Mouse (Mus musculus): ENCODE data around the gene Cdk4. TPM values are rescaled to one million over a fixed set of nuclear protein-coding genes. Genes with fewer than 3 reads are reported as not detected.

The Cdk4 gene
- polyA plus RNA-seq, 1 experiment: 276 TPM

- Histone ChIP-seq H3K4me2 (ENCODE audit: low read depth) (no peak overlapping the region), H3K4me3 (no peak overlapping the region)
Measured at GRCm38 (mm10) chr10:127115068-127115467, 51.7 kb downstream of the Cdk4 start.

More at GRCm38 (mm10) chr10:127115068-127115467, 51.7 kb downstream of the Cdk4 start:
- TF ChIP-seq MAX (IDR thresholded peaks at IDR 0.05; ENCODE audit: low read depth): no peak
- no peak for TF ChIP-seq MYOD1 (IDR thresholded peaks at IDR 0.05; ENCODE audit: control insufficient read depth in 1 of 3, insufficient read length in 2 of 3, low read depth in 2 of 3)
- TF ChIP-seq SRF (IDR thresholded peaks at IDR 0.05; ENCODE audit: control insufficient read depth, insufficient read length, low read depth): no peak
- TF ChIP-seq POLR2AphosphoS2 (IDR thresholded peaks at IDR 0.05; ENCODE audit: insufficient read length, low read depth): no peak
- no peak for TF ChIP-seq E2F4 (IDR thresholded peaks at IDR 0.05; ENCODE audit: insufficient read depth)
- no peak for TF ChIP-seq CEBPB (IDR thresholded peaks at IDR 0.05; ENCODE audit: insufficient read depth, poor library complexity, severe bottlenecking)
- TF ChIP-seq MYOG (IDR thresholded peaks at IDR 0.05; ENCODE audit: control insufficient read depth in 1 of 3, insufficient read depth in 1 of 3, insufficient read length in 2 of 3, low read depth in 2 of 3): no peak
- no peak for TF ChIP-seq TCF12 (IDR thresholded peaks at IDR 0.05; ENCODE audit: insufficient read depth, poor library complexity, severe bottlenecking)
- no peak for TF ChIP-seq USF1 (IDR thresholded peaks at IDR 0.05; ENCODE audit: low read depth)
- TF ChIP-seq POLR2A (IDR thresholded peaks at IDR 0.05; ENCODE audit: insufficient read length, low read depth): no peak
- TF ChIP-seq TCF3 (IDR thresholded peaks at IDR 0.05; ENCODE audit: insufficient read length, low read depth): no peak
- TF ChIP-seq REST (IDR thresholded peaks at IDR 0.05; ENCODE audit: insufficient read depth, insufficient read length): no peak
- Histone ChIP-seq H3ac (ENCODE audit: control insufficient read depth, insufficient read length) (no peak overlapping the region), H3K36me3 (ENCODE audit: control insufficient read depth, insufficient read depth) (peaks cover 12% of the 10 kb centered on the region), H3K79me2 (ENCODE audit: control insufficient read depth, insufficient read depth) (no peaks in the 10 kb centered on the region), H3K27me3 (ENCODE audit: control insufficient read depth, insufficient read depth, insufficient read length) (no peaks in the 10 kb centered on the region)

Other genes starting within 250 kb of the Cdk4 start
- gene Atp23, start 162.2 kb upstream of the Cdk4 start, polyA plus RNA-seq (2012; fragmentation: generic; extraction: Trizol): 6.3 TPM
- 65.0 TPM for gene Ctdsp2, start 84.8 kb upstream of the Cdk4 start, polyA plus RNA-seq (2012; fragmentation: generic; extraction: Trizol)
- 33.3 TPM for gene Avil, start 62.8 kb upstream of the Cdk4 start, polyA plus RNA-seq (2012; fragmentation: generic; extraction: Trizol)
- 53.7 TPM for gene Tsfm, start 32.7 kb upstream of the Cdk4 start, polyA plus RNA-seq (2012; fragmentation: generic; extraction: Trizol)
- gene Mettl1, start 22.1 kb upstream of the Cdk4 start, polyA plus RNA-seq (2012; fragmentation: generic; extraction: Trizol): 17.2 TPM
- gene Eef1akmt3, start 22.0 kb upstream of the Cdk4 start, polyA plus RNA-seq (2012; fragmentation: generic; extraction: Trizol): 0.11 TPM
- gene Cyp27b1, start 15.3 kb upstream of the Cdk4 start, polyA plus RNA-seq (2012; fragmentation: generic; extraction: Trizol): 0.56 TPM
- gene March9, start 3.4 kb upstream of the Cdk4 start, polyA plus RNA-seq (2012; fragmentation: generic; extraction: Trizol): 6.1 TPM
- gene Tspan31, start 6.7 kb downstream of the Cdk4 start, polyA plus RNA-seq (2012; fragmentation: generic; extraction: Trizol): 139 TPM
- 1.2 TPM for gene Agap2, start 11.8 kb downstream of the Cdk4 start, polyA plus RNA-seq (2012; fragmentation: generic; extraction: Trizol)
- 67.2 TPM for gene Os9, start 57.6 kb downstream of the Cdk4 start, polyA plus RNA-seq (2012; fragmentation: generic; extraction: Trizol)
- 12.4 TPM for gene B4galnt1, start 101.7 kb downstream of the Cdk4 start, polyA plus RNA-seq (2012; fragmentation: generic; extraction: Trizol)
- gene Slc26a10, start 117.1 kb downstream of the Cdk4 start, polyA plus RNA-seq (2012; fragmentation: generic; extraction: Trizol): 1.3 TPM
- 25.3 TPM for gene Arhgef25, start 126.5 kb downstream of the Cdk4 start, polyA plus RNA-seq (2012; fragmentation: generic; extraction: Trizol)
- 42.4 TPM for gene Dtx3, start 132.2 kb downstream of the Cdk4 start, polyA plus RNA-seq (2012; fragmentation: generic; extraction: Trizol)
- gene Pip4k2c, start 148.1 kb downstream of the Cdk4 start, polyA plus RNA-seq (2012; fragmentation: generic; extraction: Trizol): 22.5 TPM
- 0.14 TPM for gene Kif5a, start 199.8 kb downstream of the Cdk4 start, polyA plus RNA-seq (2012; fragmentation: generic; extraction: Trizol)
- gene Dctn2, start 202.8 kb downstream of the Cdk4 start, polyA plus RNA-seq (2012; fragmentation: generic; extraction: Trizol): 250 TPM
- gene Mbd6, start 225.5 kb downstream of the Cdk4 start, polyA plus RNA-seq (2012; fragmentation: generic; extraction: Trizol): 24.7 TPM
- 280 TPM for gene Mars, start 248.3 kb downstream of the Cdk4 start, polyA plus RNA-seq (2012; fragmentation: generic; extraction: Trizol)

Measured in myocyte (in vitro differentiated cells).